Mouse (Mus musculus) testis, adult 2 months (tissue): ENCODE data around the gene Hoxd1. TPM values are rescaled to one million over a fixed set of nuclear protein-coding genes. Genes with fewer than 3 reads are reported as not detected.

Source experiments
- H3K27ac ChIP-seq: fragments of 200-500 bp; 2 replicates; pipeline ENCODE4 v1.5.1; 2012; ENCODE audit warnings: low read depth, low read length; ENCODE audit not compliant: control insufficient read depth, insufficient read depth
- H3K27me3 ChIP-seq: fragments of 200-500 bp; 2 replicates; pipeline ENCODE4 v1.6.1; 2012; ENCODE audit warnings: mild to moderate bottlenecking, low read length, moderate library complexity; ENCODE audit not compliant: control insufficient read depth, insufficient read depth
- H3K36me3 ChIP-seq: fragments of 200-500 bp; 2 replicates; pipeline ENCODE4 v1.6.1; 2012; ENCODE audit warnings: mild to moderate bottlenecking, low read length; ENCODE audit not compliant: control insufficient read depth, insufficient read depth
- H3K4me1 ChIP-seq: fragments of 200-500 bp; 2 replicates; pipeline ENCODE4 v1.6.1; 2012; ENCODE audit warnings: low read length; ENCODE audit not compliant: control insufficient read depth, insufficient read depth
- H3K4me3 ChIP-seq: fragments of 200-500 bp; 2 replicates; pipeline ENCODE4 v1.5.1; 2012; ENCODE audit warnings: low read depth, mild to moderate bottlenecking, low read length, moderate library complexity, mixed read lengths; ENCODE audit not compliant: control insufficient read depth
- CTCF ChIP-seq: fragments of 200-500 bp; IDR thresholded peaks from 2 replicates; pipeline ENCODE4 v1.5.1; 2012; ENCODE audit warnings: low read depth, mild to moderate bottlenecking, inconsistent platforms, low read length, moderate library complexity; ENCODE audit not compliant: control insufficient read depth, insufficient read depth, insufficient replicate concordance
- POLR2A ChIP-seq: fragments of 200-500 bp; IDR thresholded peaks from 2 replicates; pipeline ENCODE4 v1.6.1; 2012; ENCODE audit warnings: low read depth, mild to moderate bottlenecking, inconsistent platforms, low read length, moderate library complexity; ENCODE audit not compliant: control insufficient read depth
- polyA plus RNA-seq: library from polyadenylated mRNA; depleted of rRNA; stranded (reverse); fragments of >200 nt; gene quantifications from 2 replicates; pipeline ENCODE4 v1.2.3, GENCODE M21; 2012; rRNA removed

Hoxd1 gene
- polyA plus RNA-seq, 1 experiment: not detected

DNA sequence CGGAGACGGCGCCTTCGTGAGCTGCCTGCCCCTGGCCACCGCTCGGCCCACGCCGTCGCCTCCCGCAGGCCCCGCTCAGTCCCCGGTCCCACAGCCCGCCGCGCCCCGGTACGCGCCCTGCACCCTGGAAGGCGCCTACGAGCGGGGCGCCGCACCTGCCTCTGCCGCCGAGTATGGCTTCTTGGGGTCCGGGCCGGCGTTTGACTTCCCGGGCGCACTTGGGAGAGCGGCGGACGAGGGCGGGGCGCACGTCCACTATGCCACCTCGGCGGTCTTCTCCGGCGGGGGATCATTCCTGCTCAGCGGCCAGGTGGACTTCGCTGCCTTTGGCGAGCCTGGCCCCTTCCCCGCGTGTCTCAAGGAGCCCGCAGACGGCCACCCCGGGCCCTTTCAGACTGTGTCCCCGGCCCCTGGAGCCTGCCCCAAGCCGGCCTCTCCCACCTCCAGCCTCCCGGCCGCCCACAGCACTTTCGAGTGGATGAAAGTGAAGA is 510 bp downstream of the Hoxd1 start:
- Histone ChIP-seq H3K27ac (no peak overlapping the region), H3K27me3 (no peaks in the 10 kb centered on the region), H3K4me3 (peak overlapping the region; percentile 52), H3K4me1 (peaks cover 13% of the 10 kb centered on the region), H3K36me3 (no peaks in the 10 kb centered on the region)
- TF ChIP-seq POLR2A (no peak), CTCF (no peak)

DNA sequence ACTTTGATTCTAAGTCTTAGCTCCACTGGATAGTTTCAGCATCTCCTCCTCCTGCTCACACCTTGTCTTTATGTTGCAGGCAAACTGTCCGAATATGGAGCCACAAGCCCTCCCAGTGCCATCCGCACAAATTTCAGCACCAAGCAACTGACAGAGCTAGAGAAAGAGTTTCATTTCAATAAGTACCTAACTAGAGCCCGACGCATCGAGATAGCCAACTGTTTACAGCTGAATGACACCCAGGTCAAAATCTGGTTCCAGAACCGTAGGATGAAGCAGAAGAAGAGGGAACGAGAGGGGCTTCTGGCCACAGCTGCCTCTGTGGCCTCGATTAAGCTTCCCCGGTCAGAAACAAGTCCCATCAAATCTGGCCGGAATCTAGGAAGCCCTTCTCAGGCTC is 1.2 kb downstream of the Hoxd1 start:
- Histone ChIP-seq H3K4me1 (peaks cover 13% of the 10 kb centered on the region), H3K36me3 (no peaks in the 10 kb centered on the region), H3K4me3 (no peak overlapping the region), H3K27ac (no peak overlapping the region), H3K27me3 (no peaks in the 10 kb centered on the region)
- TF ChIP-seq POLR2A: no peak
- no peak for TF ChIP-seq CTCF

DNA sequence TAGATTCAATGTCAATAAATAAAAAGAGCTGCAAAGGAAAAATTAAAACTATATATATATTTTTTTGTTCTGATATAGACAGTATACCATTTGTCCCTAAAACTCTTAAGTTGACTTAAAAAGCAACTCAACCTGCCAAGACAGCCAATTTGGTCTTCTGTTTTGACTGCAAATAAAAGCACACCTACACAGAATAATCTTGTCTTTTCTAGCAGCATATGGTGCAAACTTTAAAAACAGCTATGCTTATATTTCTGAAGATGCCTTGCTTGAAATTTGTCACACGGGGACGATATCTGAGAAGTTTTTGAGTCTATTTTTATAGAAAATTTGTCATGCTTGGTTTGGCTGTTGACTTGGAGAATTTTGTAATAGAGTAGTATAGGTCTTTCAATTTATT is 11.6 kb downstream of the Hoxd1 start:
- Histone ChIP-seq H3K4me3 (no peak overlapping the region), H3K27ac (no peak overlapping the region), H3K4me1 (no peaks in the 10 kb centered on the region), H3K27me3 (no peaks in the 10 kb centered on the region), H3K36me3 (no peaks in the 10 kb centered on the region)
- no peak for TF ChIP-seq POLR2A

DNA sequence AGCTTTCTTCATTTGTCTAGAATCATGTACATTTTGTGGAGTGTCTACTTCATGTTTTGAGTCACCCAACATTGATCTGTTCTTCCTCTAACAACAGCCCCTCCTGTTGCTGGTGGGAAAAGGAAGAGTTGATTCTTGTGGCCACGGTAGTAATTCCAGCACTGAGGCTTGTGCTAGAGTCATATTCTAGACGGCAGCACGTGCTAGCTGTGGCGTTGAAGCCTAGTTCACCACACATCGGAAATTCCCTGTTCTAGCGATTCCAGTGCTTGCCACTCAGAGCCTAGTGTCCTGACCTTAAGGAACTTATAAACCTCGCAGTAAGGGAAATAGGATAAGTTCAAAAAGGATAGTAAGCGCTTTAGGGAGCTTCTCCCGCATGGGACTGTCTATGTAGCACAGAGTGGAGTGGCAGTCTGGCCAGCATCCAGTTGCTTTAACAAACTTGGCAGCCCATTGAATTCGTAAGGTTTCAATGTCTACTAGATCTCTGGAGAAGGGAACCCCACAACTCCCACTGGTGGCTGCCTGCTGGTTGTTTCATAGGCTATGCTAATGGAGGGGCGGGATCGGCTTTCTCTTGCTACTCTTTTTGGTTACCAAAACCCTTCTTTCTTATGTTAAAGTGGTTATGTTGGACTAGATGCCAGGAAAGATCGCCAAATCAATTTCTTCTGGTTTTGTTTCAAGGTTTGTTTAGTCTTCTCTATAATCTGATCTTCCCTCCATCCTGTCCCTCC is 14.9 kb downstream of the Hoxd1 start:
- Histone ChIP-seq H3K27me3 (no peaks in the 10 kb centered on the region), H3K4me1 (no peaks in the 10 kb centered on the region), H3K27ac (no peak overlapping the region), H3K36me3 (no peaks in the 10 kb centered on the region), H3K4me3 (no peak overlapping the region)
- TF ChIP-seq POLR2A: no peak
- no peak for TF ChIP-seq CTCF

DNA sequence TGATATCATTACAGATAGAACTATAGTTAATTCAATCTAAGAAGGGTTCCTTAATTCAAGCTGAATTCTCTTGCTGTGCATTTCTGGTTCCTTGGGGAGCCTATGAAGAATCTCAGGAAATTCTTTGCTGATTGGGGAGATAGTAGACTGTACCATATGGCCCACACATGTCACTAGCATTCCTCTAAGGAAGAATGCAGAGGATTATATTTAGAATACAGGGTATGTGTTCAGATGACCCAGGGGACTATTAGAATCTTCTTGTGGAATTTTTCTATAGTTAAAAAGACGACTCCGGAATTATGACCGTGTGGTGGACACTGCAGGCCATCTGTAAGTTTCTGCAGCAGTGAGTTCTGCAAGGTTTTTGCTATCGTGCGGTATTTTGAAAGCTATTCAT is 18.6 kb downstream of the Hoxd1 start:
- no peaks in the 10 kb centered on the region for H3K27me3 ChIP-seq
- H3K4me3 ChIP-seq: no peak overlapping the region
- H3K4me1 ChIP-seq: peaks cover 3% of the 10 kb centered on the region; the same call in 1 of the 2 replicates
- TF ChIP-seq POLR2A (no peak), CTCF (no peak)
- H3K27ac ChIP-seq: no peak overlapping the region
- H3K36me3 ChIP-seq: no peaks in the 10 kb centered on the region

DNA sequence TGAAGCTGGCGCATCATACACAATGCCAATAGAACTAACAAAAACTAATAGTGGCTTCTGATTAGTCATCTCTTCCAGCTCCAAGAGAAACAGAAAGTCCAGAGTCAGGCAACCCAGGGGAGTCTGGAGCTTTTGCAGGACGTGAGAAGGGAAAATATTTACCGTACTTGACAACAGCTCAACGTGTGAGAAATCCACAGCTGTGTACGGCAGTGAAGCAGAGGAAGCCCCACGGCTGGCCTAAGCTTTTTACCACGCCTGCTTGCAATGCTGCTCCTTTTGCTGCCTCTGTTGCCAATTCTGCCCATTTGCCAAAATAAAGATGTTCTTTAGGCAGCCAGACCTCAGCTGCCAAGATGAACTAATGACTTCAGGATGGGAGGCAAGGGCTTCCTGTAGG is 32.8 kb downstream of the Hoxd1 start:
- Histone ChIP-seq H3K36me3 (no peaks in the 10 kb centered on the region), H3K27me3 (no peaks in the 10 kb centered on the region), H3K4me1 (no peaks in the 10 kb centered on the region), H3K4me3 (no peak overlapping the region), H3K27ac (no peak overlapping the region)
- TF ChIP-seq CTCF: no peak
- TF ChIP-seq POLR2A: no peak

DNA sequence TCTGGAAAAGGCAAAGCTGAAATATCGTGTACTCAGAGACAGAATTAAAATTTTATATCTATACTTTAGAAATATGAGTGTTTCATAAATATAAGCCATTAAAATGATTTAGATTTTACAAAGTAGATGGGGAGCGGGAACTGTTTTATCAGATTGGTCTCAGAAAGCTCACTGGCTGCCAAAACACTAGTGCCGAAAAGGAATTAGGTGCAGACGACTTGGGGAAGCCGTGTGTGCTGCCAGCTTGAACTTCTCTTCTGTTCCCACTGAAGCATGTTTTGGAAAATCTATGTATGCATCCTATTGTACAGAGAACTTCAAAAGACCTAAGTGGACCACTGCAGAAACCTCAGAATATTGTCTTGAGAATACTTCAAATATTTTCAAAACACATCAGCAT is 45.7 kb downstream of the Hoxd1 start:
- Histone ChIP-seq H3K4me3 (no peak overlapping the region), H3K4me1 (no peaks in the 10 kb centered on the region), H3K27ac (no peak overlapping the region), H3K27me3 (no peaks in the 10 kb centered on the region), H3K36me3 (no peaks in the 10 kb centered on the region)
- no peak for TF ChIP-seq POLR2A
- no peak for TF ChIP-seq CTCF

Other genes starting within 250 kb of the Hoxd1 start
- gene Lnpk, start 183.5 kb upstream of the Hoxd1 start, polyA plus RNA-seq: 49.5 and 56.1 TPM in 2 replicates
- 0.02 TPM in 2 replicates for gene Evx2, start 103.4 kb upstream of the Hoxd1 start, polyA plus RNA-seq
- gene Hoxd13, start 94.7 kb upstream of the Hoxd1 start, polyA plus RNA-seq: 0.11 TPM in 1 of 2 replicates, not detected in the other
- gene Hoxd12, start 88.0 kb upstream of the Hoxd1 start, polyA plus RNA-seq: 0.05 TPM in 1 of 2 replicates, not detected in the other
- gene Hoxd11, start 83.4 kb upstream of the Hoxd1 start, polyA plus RNA-seq: 0.23 TPM in 1 of 2 replicates, not detected in the other
- gene Hoxd10, start 71.1 kb upstream of the Hoxd1 start, polyA plus RNA-seq: 0.73 and 0.81 TPM in 2 replicates
- 1.8 and 2.0 TPM in 2 replicates for gene Hoxd9, start 65.3 kb upstream of the Hoxd1 start, polyA plus RNA-seq
- gene Hoxd8, start 58.4 kb upstream of the Hoxd1 start, polyA plus RNA-seq: 23.1 and 23.6 TPM in 2 replicates
- 0.48 and 1.4 TPM in 2 replicates for gene Hoxd3, start 51.1 kb upstream of the Hoxd1 start, polyA plus RNA-seq
- gene Hoxd4, start 51.1 kb upstream of the Hoxd1 start, polyA plus RNA-seq: 3.3 and 5.3 TPM in 2 replicates
- gene Gm28230, start 36.3 kb upstream of the Hoxd1 start, polyA plus RNA-seq: 0.46 and 1.2 TPM in 2 replicates
- gene Mtx2, start 62.8 kb downstream of the Hoxd1 start, polyA plus RNA-seq: 33.0 and 36.8 TPM in 2 replicates